Mouse (Mus musculus) kidney, postnatal 4 days (tissue): ENCODE results near the gene Armcx6.
A peak's percentile ranks its signal among the peaks of the same experiment; 100 is the strongest.
"Not testable (repeated sequence)": the region's sequence is repeated elsewhere in the genome, so short reads cannot be mapped to it uniquely, and the experiment has no call there.

Experiments
- DNase-seq, 2 experiments: peaks; one replicate each; pipeline ENCODE4 v3.0.0; 2021; ENCODE audit warnings: mixed read lengths in 2 of 2

Gene Armcx6

GRCm38 (mm10) chrX:134750764-134751592 lies at the start of gene Armcx6:
Armcx6 (minus strand) TSS chrX:134751417.
- peak; percentile 77 to 86 for DNase-seq

- DNase-seq = no peak
Observed at GRCm38 (mm10) chrX:134787728-134788127, 36.5 kb upstream of the Armcx6 start.

- DNase-seq = not testable (repeated sequence)
Observed at GRCm38 (mm10) chrX:134763428-134764198, 12.4 kb upstream of the Armcx6 start.

GRCm38 (mm10) chrX:134757293-134757995 lies 6.2 kb upstream of the Armcx6 start:
- peak; percentile 4 to 29 for DNase-seq

- DNase-seq = peak; percentile 69 to 81
Observed at GRCm38 (mm10) chrX:134756434-134757292, 5.4 kb upstream of the Armcx6 start, which contains the start of gene Armcx3. Armcx3 (plus strand) TSS chrX:134756595.

GRCm38 (mm10) chrX:134752584-134752983 lies 1.4 kb upstream of the Armcx6 start:
- DNase-seq = no peak

GRCm38 (mm10) chrX:134751910-134752309 lies 693 bp upstream of the Armcx6 start:
- no peak for DNase-seq

GRCm38 (mm10) chrX:134746459-134746858 lies 4.8 kb downstream of the Armcx6 start:
- peak; percentile 48 to 63 for DNase-seq

GRCm38 (mm10) chrX:134741862-134742261 lies 9.4 kb downstream of the Armcx6 start:
- no peak for DNase-seq

GRCm38 (mm10) chrX:134739160-134739559 lies 12.1 kb downstream of the Armcx6 start:
- no peak for DNase-seq

GRCm38 (mm10) chrX:134737796-134738195 lies 13.4 kb downstream of the Armcx6 start:
- no peak for DNase-seq

GRCm38 (mm10) chrX:134729778-134730177 lies 21.4 kb downstream of the Armcx6 start:
- peak in 1 of 2 experiments; percentile 18 for DNase-seq

- not testable (repeated sequence) for DNase-seq
Observed at GRCm38 (mm10) chrX:134723762-134724161, 27.5 kb downstream of the Armcx6 start.

GRCm38 (mm10) chrX:134718524-134718923 lies 32.7 kb downstream of the Armcx6 start:
- DNase-seq = peak; percentile 78 to 84

GRCm38 (mm10) chrX:134717752-134718308 lies 33.4 kb downstream of the Armcx6 start, which contains the start of gene Armcx1:
Armcx1 (plus strand) TSS chrX:134717963.
- DNase-seq = peak; percentile 65 to 77

GRCm38 (mm10) chrX:134716863-134717262 lies 34.4 kb downstream of the Armcx6 start:
- no peak for DNase-seq
